Mouse (Mus musculus) ovary, adult 18-20 months (tissue): Measurements from ENCODE around the gene Tifab.

Experiments used
- DNase-seq: peaks from one replicate; pipeline ENCODE4 v3.0.0; 2022; ENCODE audit warnings: low spot score, mixed read lengths

Tifab gene

GRCm38 (mm10) chr13:56139167-56139751, 39.4 kb downstream of the Tifab start:
- DNase-seq = no peak

- no peak for DNase-seq
These were observed 42.5 kb downstream of the Tifab start, which contains the start of gene H2afy for GRCm38 (mm10) chr13:56136200-56136599. Gene H2afy (minus strand): TSS chr13:56136361.

GRCm38 (mm10) chr13:56135231-56136052, 43.2 kb downstream of the Tifab start:
- DNase-seq = peak; percentile 80

- DNase-seq = no peak
These were observed 44.0 kb downstream of the Tifab start for GRCm38 (mm10) chr13:56134631-56135181.

GRCm38 (mm10) chr13:56134031-56134430, 44.7 kb downstream of the Tifab start:
- no peak for DNase-seq

GRCm38 (mm10) chr13:56132941-56133340, 45.7 kb downstream of the Tifab start:
- no peak for DNase-seq

GRCm38 (mm10) chr13:56132326-56132936, 46.3 kb downstream of the Tifab start:
- no peak for DNase-seq

- DNase-seq = no peak
These were observed 48.1 kb downstream of the Tifab start for GRCm38 (mm10) chr13:56130544-56130943.

GRCm38 (mm10) chr13:56129578-56129977, 49.1 kb downstream of the Tifab start:
- no peak for DNase-seq

- DNase-seq = no peak
These were observed 49.7 kb downstream of the Tifab start for GRCm38 (mm10) chr13:56129014-56129413.

- DNase-seq = no peak
These were observed 53.1 kb downstream of the Tifab start for GRCm38 (mm10) chr13:56125632-56126031.
